Mouse (Mus musculus) bone marrow macrophage, adult 2 months (primary cell): ENCODE data around the gene Anapc1.

Source experiments
- CTCF ChIP-seq: IDR thresholded peaks from 2 replicates; pipeline ENCODE4 v1.5.1; 2012; ENCODE audit warnings: low read depth, mild to moderate bottlenecking, low read length, moderate library complexity
- POLR2A ChIP-seq: IDR thresholded peaks from 2 replicates; pipeline ENCODE4 v1.6.1; 2012; ENCODE audit warnings: mild to moderate bottlenecking, low read depth, low read length, borderline replicate concordance

- no peak for TF ChIP-seq CTCF
- no peak for TF ChIP-seq POLR2A
These were observed 74.9 kb downstream of the Anapc1 start for GRCm38 (mm10) chr2:128612275-128612674.
